Mouse (Mus musculus) lung, postnatal 0 days (tissue): ENCODE measurements around the gene Tnfrsf26.

Experiments
- CTCF ChIP-seq: IDR thresholded peaks from 2 replicates; pipeline ENCODE4 v1.5.1; 2016; ENCODE audit warnings: antibody characterized with exemption, mild to moderate bottlenecking
- EP300 ChIP-seq: IDR thresholded peaks from 2 replicates; pipeline ENCODE4 v1.6.1; 2016; ENCODE audit warnings: antibody characterized with exemption, mild to moderate bottlenecking, control low read depth

DNA sequence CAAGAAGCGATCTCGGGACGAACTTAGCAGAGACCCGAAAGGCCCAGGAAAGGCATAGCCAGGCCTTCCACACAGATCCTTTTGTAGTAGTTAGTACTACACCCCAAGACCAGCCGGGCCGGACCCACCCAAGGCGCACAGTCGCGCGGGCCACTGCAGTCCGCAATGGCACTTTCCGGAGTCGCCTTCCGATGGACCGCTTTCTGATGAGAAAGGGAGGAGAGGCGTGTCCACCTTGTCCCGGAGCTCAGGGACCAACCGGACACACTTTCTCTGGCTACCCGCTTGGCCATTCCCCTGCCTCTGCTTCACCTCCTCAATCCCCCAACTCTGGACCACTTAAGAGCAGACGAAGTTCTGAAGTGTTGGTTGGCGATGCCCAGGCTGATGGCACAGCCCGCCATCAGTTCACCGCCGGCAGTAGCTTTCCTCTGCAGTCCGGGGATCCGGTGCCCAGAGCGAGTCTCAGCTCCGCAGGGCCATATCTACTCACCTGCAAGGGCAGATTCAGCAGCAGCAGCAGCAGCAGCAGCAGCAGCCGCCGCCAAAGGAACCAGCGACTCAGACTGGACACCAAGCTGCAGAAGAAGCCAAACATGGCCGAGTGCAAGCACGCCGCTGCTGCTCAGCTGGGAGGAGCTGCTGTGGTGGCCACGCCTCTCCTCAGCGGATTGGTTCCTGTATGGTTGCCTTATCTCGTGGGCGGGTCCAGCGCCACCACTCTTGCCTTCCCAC, 20.7 kb upstream of the Tnfrsf26 start, which contains the start of gene Tnfrsf22:
- TF ChIP-seq CTCF (no peak), EP300 (no peak)
